Mouse (Mus musculus) intestine, postnatal 0 days (tissue): ENCODE data around the gene Rnf141. TPM values are rescaled to one million over a fixed set of nuclear protein-coding genes. Genes with fewer than 3 reads are reported as not detected.

Source experiments
- ATAC-seq: fragments of 200-750 bp; cut with Nextera tagmentation; 2 replicates; pipeline ENCODE4 v1.8.0; 2017; ENCODE audit warnings: mild to moderate bottlenecking, moderate TSS enrichment, moderate library complexity
- H3K27ac ChIP-seq: fragments of 300-500 bp; sonication (generic); 2 replicates; pipeline ENCODE4 v1.5.1; 2014; ENCODE audit warnings: mild to moderate bottlenecking, low read depth, low read length, moderate library complexity
- H3K27me3 ChIP-seq: fragments of 300-500 bp; sonication (generic); replicated peaks from 2 replicates; pipeline ENCODE4 v1.6.1; 2014; ENCODE audit warnings: low read length, mixed read lengths; ENCODE audit not compliant: control insufficient read depth, insufficient read depth
- H3K36me3 ChIP-seq: fragments of 300-500 bp; sonication (generic); 2 replicates; pipeline ENCODE4 v1.6.1; 2014; ENCODE audit warnings: mild to moderate bottlenecking, moderate library complexity; ENCODE audit not compliant: control insufficient read depth, insufficient read depth
- H3K4me1 ChIP-seq: fragments of 300-500 bp; sonication (generic); replicated peaks from 2 replicates; pipeline ENCODE4 v1.6.1; 2014; ENCODE audit warnings: antibody characterized with exemption, low read length, mixed read lengths; ENCODE audit not compliant: control insufficient read depth, insufficient read depth
- H3K4me2 ChIP-seq: fragments of 300-500 bp; sonication (generic); replicated peaks from 2 replicates; pipeline ENCODE4 v1.6.1; 2014; ENCODE audit warnings: low read depth, mild to moderate bottlenecking, moderate library complexity
- H3K4me3 ChIP-seq: fragments of 300-500 bp; sonication (generic); 2 replicates; pipeline ENCODE4 v1.5.1; 2014; ENCODE audit warnings: low read depth, low read length
- H3K9ac ChIP-seq: fragments of 300-500 bp; sonication (generic); 2 replicates; pipeline ENCODE4 v1.6.1; 2014; ENCODE audit warnings: mild to moderate bottlenecking, low read depth, low read length
- H3K9me3 ChIP-seq: fragments of 300-500 bp; sonication (generic); 2 replicates; pipeline ENCODE4 v1.6.1; 2016; ENCODE audit warnings: mixed run types; ENCODE audit not compliant: control insufficient read depth
- CTCF ChIP-seq: sonication (generic); IDR thresholded peaks from 2 replicates; pipeline ENCODE4 v1.5.1; 2016; ENCODE audit warnings: low read depth, mild to moderate bottlenecking, control low read depth, antibody characterized with exemption, moderate library complexity
- WGBS: fragments of 180-500 bp; shearing (Covaris S2); extraction: QIAGEN DNeasy Blood & Tissue Kit; methylation state at CpG from one replicate; pipeline ENCODE4 v1.1.7; 2014; 5-methylcytosine and 5-hydroxymethylcytosine counted together
- polyA plus RNA-seq: library from polyadenylated mRNA; unstranded; fragments of >200 nt; fragmentation: Nextera tagmentation; extraction: Ambion mirVana; gene quantifications from 2 replicates; pipeline ENCODE4 v1.2.1, GENCODE M21; 2015

Rnf141 gene
- polyA plus RNA-seq, 1 experiment from 2014 or later, result 31.0 TPM

DNA sequence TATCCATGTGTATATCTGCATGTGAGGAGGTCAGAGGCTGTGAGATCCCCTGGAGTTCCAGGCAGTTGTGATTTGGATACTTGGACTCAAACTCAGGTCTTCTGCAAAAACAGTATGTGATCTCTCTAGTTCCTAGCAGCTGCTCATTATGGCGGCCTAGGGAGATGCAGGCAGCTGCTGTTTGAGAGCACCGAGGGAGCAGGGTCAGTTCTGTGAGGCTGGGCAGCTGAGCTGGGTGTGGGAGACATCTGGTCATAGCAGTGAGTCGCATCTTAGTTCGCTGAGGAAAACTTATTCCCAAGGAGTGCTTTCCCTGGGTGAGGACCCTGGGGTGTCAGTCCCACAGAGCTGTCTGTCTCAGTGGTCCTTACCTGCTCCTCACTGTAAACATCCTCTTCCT, 49.5 kb downstream of the Rnf141 start:
- Histone ChIP-seq H3K4me2 (no peak overlapping the region), H3K4me1 (0 out of 2 replicates have a peak, but pooled peaks cover 19% of the 10 kb centered on the region), H3K27ac (no peak overlapping the region), H3K9ac (no peak overlapping the region), H3K36me3 (no peaks in the 10 kb centered on the region; the same call in 1 of the 2 replicates), H3K4me3 (no peak overlapping the region), H3K9me3 (no peaks in the 10 kb centered on the region), H3K27me3 (no peaks in the 10 kb centered on the region)
- no peak for ATAC-seq
- no peak for TF ChIP-seq CTCF
- 70% methylated on average over 4 of the region's 4 CpGs for whole genome bisulfite sequencing

DNA sequence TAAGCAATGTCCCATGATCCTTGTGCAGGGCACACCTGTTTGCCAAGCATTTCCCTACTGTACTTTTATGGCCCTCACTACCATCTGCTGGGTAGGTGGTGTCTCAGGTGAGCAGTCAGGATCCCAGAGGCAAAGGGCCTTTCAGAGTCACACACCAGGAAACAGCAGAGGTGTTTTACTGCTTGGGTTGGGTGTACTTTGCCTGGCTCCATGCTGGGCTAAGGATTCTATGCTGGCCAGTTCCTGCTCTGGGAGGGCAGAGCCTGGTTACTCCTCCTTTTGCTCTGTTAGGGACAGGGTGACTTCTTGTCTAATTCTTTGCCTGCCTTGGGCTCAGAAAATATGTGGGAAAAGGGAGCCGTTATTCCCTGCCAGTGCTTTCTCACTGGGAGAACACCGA, 51.4 kb downstream of the Rnf141 start:
- Histone ChIP-seq H3K27me3 (no peaks in the 10 kb centered on the region), H3K9me3 (no peaks in the 10 kb centered on the region), H3K4me1 (peaks cover 19% of the 10 kb centered on the region; the same call in 1 of the 2 replicates), H3K4me3 (no peak overlapping the region), H3K9ac (no peak overlapping the region), H3K36me3 (no peaks in the 10 kb centered on the region; the same call in 1 of the 2 replicates), H3K27ac (peak overlapping the region; percentile 79), H3K4me2 (no peak overlapping the region)
- WGBS, result 66% methylated on average over 2 of the region's 2 CpGs
- peak; percentile 13; the same call in 1 of the 2 replicates for TF ChIP-seq CTCF
- ATAC-seq, result peak; percentile 95

DNA sequence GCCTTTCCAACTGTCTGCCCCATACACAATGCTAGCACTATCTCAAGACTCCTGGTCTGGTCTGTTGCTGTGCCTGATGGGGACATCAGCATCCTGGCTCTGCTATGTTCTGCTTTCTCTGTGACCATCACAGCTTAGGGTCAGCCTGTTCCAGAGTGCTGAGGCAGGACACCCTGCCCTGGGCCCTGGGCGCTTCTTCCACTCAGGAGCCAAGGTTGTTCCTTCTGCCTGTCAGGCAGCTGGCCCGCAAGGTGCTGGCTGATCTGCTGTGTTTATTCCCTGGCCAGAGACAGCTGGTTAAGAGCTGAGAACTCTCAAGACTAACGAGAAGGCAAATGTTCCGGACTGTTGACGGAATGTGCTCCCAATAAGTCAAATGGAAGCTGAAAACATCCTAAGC, 52.1 kb downstream of the Rnf141 start:
- Histone ChIP-seq H3K9ac (no peak overlapping the region), H3K36me3 (no peaks in the 10 kb centered on the region; the same call in 1 of the 2 replicates), H3K27me3 (no peaks in the 10 kb centered on the region), H3K4me1 (peaks cover 18% of the 10 kb centered on the region; the same call in 1 of the 2 replicates), H3K4me3 (no peak overlapping the region), H3K9me3 (no peaks in the 10 kb centered on the region), H3K27ac (peak overlapping the region; percentile 41; the same call in 1 of the 2 replicates), H3K4me2 (no peak overlapping the region)
- 62% methylated on average over 5 of the region's 5 CpGs for WGBS
- TF ChIP-seq CTCF, result no peak
- no peak for ATAC-seq

DNA sequence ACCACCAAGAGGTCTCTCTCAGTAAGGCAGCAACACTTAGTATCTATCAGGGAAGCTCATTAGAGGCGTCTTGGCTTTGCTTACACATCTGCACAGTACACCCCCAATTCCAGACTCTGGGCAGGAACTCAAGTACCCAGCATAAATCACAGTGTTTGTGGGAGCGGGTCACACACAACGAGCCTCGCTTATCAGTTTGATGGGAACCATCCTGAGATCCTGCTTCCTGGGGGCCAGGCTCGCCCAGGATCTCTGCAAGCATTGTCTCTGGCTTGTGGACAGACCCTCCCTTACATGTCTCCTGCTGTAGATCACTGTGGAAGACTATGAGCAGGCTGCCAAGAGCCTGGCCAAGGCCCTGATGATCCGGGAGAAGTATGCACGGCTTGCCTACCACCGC, 53.4 kb downstream of the Rnf141 start:
- Histone ChIP-seq H3K4me2 (no peak overlapping the region), H3K9me3 (no peaks in the 10 kb centered on the region), H3K4me3 (no peak overlapping the region), H3K36me3 (no peaks in the 10 kb centered on the region; the same call in 1 of the 2 replicates), H3K9ac (no peak overlapping the region), H3K27ac (no peak overlapping the region), H3K4me1 (peaks cover 16% of the 10 kb centered on the region; the same call in 1 of the 2 replicates), H3K27me3 (no peaks in the 10 kb centered on the region)
- TF ChIP-seq CTCF, result no peak
- WGBS, result 66% methylated on average over 8 of the region's 8 CpGs
- ATAC-seq, result no peak

DNA sequence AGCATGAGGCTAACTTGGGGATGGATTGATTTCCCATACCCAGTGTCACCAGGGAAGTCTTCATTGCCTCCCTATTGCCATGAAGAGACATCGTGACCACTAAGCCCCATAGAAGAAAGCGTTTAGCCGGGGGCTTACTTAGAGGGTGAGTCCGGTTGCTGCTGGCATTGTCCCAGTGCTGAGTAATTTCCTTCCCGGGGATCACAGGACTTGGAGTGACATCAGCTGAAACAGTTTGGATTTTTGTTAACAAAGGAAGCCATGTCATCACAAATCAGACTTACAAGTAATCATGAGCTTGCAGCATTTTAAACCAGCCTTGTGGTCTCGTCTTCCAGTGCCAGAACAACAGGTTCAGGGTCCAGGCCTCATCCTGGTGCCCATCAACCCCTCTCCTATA, 56.9 kb downstream of the Rnf141 start:
- 68% methylated on average over 6 of the region's 6 CpGs for WGBS
- H3K27me3 ChIP-seq, result no peaks in the 10 kb centered on the region
- H3K9me3 ChIP-seq, result no peaks in the 10 kb centered on the region
- no peak overlapping the region for H3K27ac ChIP-seq
- no peak overlapping the region for H3K9ac ChIP-seq
- no peak overlapping the region for H3K4me3 ChIP-seq
- H3K36me3 ChIP-seq, result no peaks in the 10 kb centered on the region
- peaks cover 10% of the 10 kb centered on the region; the same call in 1 of the 2 replicates for H3K4me1 ChIP-seq
- TF ChIP-seq CTCF, result no peak
- no peak overlapping the region for H3K4me2 ChIP-seq
- no peak for ATAC-seq

DNA sequence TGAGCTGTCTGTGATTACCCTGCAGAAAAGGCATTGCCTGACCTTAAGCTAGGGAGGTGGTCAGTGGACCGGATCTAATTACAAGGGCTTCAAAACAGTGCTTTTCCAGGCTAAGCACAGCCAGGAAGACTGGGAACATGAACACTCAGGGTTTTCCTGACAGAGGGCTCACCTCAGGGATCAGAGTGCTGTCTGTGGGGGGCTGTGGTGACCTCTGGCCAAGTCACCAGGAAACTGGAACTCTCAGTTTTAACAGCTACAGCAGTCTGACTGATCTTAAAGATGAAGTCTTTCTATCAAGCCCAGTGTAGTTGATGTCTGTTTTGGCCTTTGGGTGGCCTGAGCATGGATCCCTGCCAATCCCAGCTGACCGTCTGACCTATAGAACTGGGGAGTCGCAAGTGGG, 58.5 kb downstream of the Rnf141 start:
- H3K4me1 ChIP-seq, result peaks cover 9% of the 10 kb centered on the region; the same call in 1 of the 2 replicates
- WGBS, result 69% methylated on average over 3 of the region's 3 CpGs

More for the DNA sequence above, 58.5 kb downstream of the Rnf141 start:
- Histone ChIP-seq H3K36me3 (no peaks in the 10 kb centered on the region), H3K4me3 (no peak overlapping the region), H3K4me2 (no peak overlapping the region), H3K9me3 (no peaks in the 10 kb centered on the region), H3K27ac (no peak overlapping the region), H3K27me3 (no peaks in the 10 kb centered on the region), H3K9ac (no peak overlapping the region)
- TF ChIP-seq CTCF, result no peak
- no peak for ATAC-seq
